Mouse (Mus musculus): ENCODE data around the gene Tmem102. TPM values are rescaled to one million over a fixed set of nuclear protein-coding genes. Genes with fewer than 3 reads are reported as not detected.

Gene Tmem102
- total and polyA plus RNA-seq, 3 experiments = 0.08 TPM; not detected in 2

DNA sequence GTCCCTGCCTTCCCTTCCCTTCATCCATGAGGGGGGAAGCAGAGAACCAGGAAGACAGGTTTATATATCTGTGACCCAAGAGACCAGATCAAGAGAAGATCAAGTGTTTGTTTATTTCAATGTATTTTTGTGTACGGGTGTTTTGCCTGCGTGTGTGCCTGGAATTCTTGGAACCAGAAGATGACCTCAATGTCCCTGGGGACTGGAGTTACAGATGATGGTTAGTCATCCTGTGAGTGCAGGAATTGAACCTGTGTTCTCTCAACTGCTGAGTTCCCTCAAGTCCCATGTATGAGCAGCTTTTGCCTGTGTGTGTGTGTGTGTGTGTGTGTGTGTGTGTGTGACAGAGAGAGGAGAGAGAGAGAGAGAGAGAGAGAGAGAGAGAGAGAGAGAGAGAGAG lies 2.2 kb upstream of the Tmem102 start:
- DNase-seq (ENCODE audit: extremely low read depth) = no peak
- TF ChIP-seq USF1 (IDR thresholded peaks at IDR 0.05; ENCODE audit: low read depth, low read length) (no peak), JUND (conservative IDR thresholded peaks at IDR 0.05; ENCODE audit: low read depth, low read length) (no peak), ELF1 (IDR thresholded peaks at IDR 0.05; ENCODE audit: low read depth, low read length) (no peak), HCFC1 (IDR thresholded peaks at IDR 0.05; ENCODE audit: low read depth, low read length) (no peak)
- peaks cover 66% of the 10 kb centered on the region for H3K27me3 ChIP-seq (replicated peaks)

GRCm38 (mm10) chr11:69806378-69806777 lies 954 bp upstream of the Tmem102 start:
- H3K4me2 ChIP-seq (ENCODE audit: insufficient read depth, low read depth, poor library complexity, severe bottlenecking) = no peak overlapping the region
- H3K27me3 ChIP-seq (replicated peaks) = peaks cover 65% of the 10 kb centered on the region
- H3K9ac ChIP-seq (ENCODE audit: insufficient read depth, low read depth) = no peak overlapping the region
- no peaks in the 10 kb centered on the region for H3K79me2 ChIP-seq (replicated peaks; ENCODE audit: control insufficient read depth, extremely low read depth, insufficient read depth, poor library complexity, severe bottlenecking)
- TF ChIP-seq E2F4 (IDR thresholded peaks at IDR 0.05; ENCODE audit: insufficient replicate concordance, low read depth, low read length) = no peak
- TF ChIP-seq POLR2AphosphoS2 (IDR thresholded peaks at IDR 0.05; ENCODE audit: low read depth, low read length) = no peak
- TF ChIP-seq MEF2A (IDR thresholded peaks at IDR 0.05; ENCODE audit: borderline replicate concordance, low read depth, low read length) = no peak
- no peak for TF ChIP-seq ELF1 (IDR thresholded peaks at IDR 0.05; ENCODE audit: low read depth, low read length)
- TF ChIP-seq CHD2 (IDR thresholded peaks at IDR 0.05; ENCODE audit: low read length) = no peak
- no peak for TF ChIP-seq ZMIZ1 (IDR thresholded peaks at IDR 0.05; ENCODE audit: low read depth, low read length)
- no peak for TF ChIP-seq PAX5 (IDR thresholded peaks at IDR 0.05; ENCODE audit: low read length)
- no peak for TF ChIP-seq IRF4 (IDR thresholded peaks at IDR 0.05; ENCODE audit: low read depth, low read length)
- peak; percentile 33 for TF ChIP-seq SMC3 (IDR thresholded peaks at IDR 0.05; ENCODE audit: low read depth, low read length)
- TF ChIP-seq HCFC1 (IDR thresholded peaks at IDR 0.05; ENCODE audit: low read depth, low read length) = no peak
- no peak for TF ChIP-seq ZC3H11A (IDR thresholded peaks at IDR 0.05; ENCODE audit: low read depth, low read length)
- TF ChIP-seq ZNF384 (IDR thresholded peaks at IDR 0.05; ENCODE audit: low read depth, low read length) = peak; percentile 44; the same call in 1 of the 2 replicates
- no peak for TF ChIP-seq JUN (IDR thresholded peaks at IDR 0.05; ENCODE audit: insufficient read depth, low read depth, low read length)
- TF ChIP-seq CTCF (conservative IDR thresholded peaks at IDR 0.05 in 1 of 2, IDR thresholded peaks at IDR 0.05 in 1 of 2; ENCODE audit: low read depth in 2 of 2, low read length in 2 of 2) = peak in 1 of 2 experiments; percentile 51; a peak in 2 of 4 replicates
- no peak for TF ChIP-seq EP300 (IDR thresholded peaks at IDR 0.05; ENCODE audit: low read length)
- no peak for TF ChIP-seq ETS1 (conservative IDR thresholded peaks at IDR 0.05; ENCODE audit: low read depth, low read length)
- no peak for TF ChIP-seq JUND (conservative IDR thresholded peaks at IDR 0.05; ENCODE audit: low read depth, low read length)
- TF ChIP-seq UBTF (IDR thresholded peaks at IDR 0.05; ENCODE audit: low read depth, low read length) = no peak
- TF ChIP-seq NELFE (IDR thresholded peaks at IDR 0.05; ENCODE audit: low read depth, low read length) = no peak
- TF ChIP-seq POLR2A (IDR thresholded peaks at IDR 0.05; ENCODE audit: low read depth, low read length) = no peak
- TF ChIP-seq GABPA (IDR thresholded peaks at IDR 0.05; ENCODE audit: insufficient replicate concordance, low read depth, low read length) = no peak
- TF ChIP-seq SIN3A (IDR thresholded peaks at IDR 0.05; ENCODE audit: low read length) = no peak
- TF ChIP-seq TCF12 (IDR thresholded peaks at IDR 0.05; ENCODE audit: low read depth, low read length) = no peak
- TF ChIP-seq MAFK (IDR thresholded peaks at IDR 0.05; ENCODE audit: insufficient replicate concordance, low read length) = no peak
- peak; percentile 41 for TF ChIP-seq RAD21 (IDR thresholded peaks at IDR 0.05; ENCODE audit: low read depth, low read length)
- no peak for TF ChIP-seq BHLHE40 (IDR thresholded peaks at IDR 0.05; ENCODE audit: low read depth, low read length)
- H3K27ac ChIP-seq (ENCODE audit: insufficient read depth, low read depth) = no peak overlapping the region
- dilution Hi-C loops (cut with MboI; ENCODE audit: extremely low pct_ligation_motif_present, extremely low pct_unique_long_range_greater_than_20kb, low sequenced_read_pairs) (no loop called here), in situ Hi-C loops (cut with MboI; ENCODE audit: low pct_ligation_motif_present, low pct_unique_long_range_greater_than_20kb, low sequenced_read_pairs) (no loop called here)
- DNase-seq (ENCODE audit: extremely low read depth) = no peak
- peaks cover 19% of the 10 kb centered on the region for H3K9me3 ChIP-seq (replicated peaks; ENCODE audit: low read length)
- peaks cover 3 to 24% of the 10 kb centered on the region in 2 experiments; a peak in 2 of 4 replicates for H3K4me1 ChIP-seq (ENCODE audit: control insufficient read depth in 1 of 2, insufficient read depth in 2 of 2)
- H3K36me3 ChIP-seq (replicated peaks in 1 of 2; ENCODE audit: control insufficient read depth in 1 of 2, insufficient read depth in 1 of 2, low read length in 1 of 2) = no peaks in the 10 kb centered on the region
- H3K4me3 ChIP-seq (replicated peaks in 1 of 3; ENCODE audit: low read depth in 2 of 3, low read length in 2 of 3, poor library complexity in 1 of 3) = no peak overlapping the region

More for the DNA sequence above, 2.2 kb upstream of the Tmem102 start:
- Histone ChIP-seq H3K4me3 (replicated peaks in 1 of 3; ENCODE audit: low read depth in 2 of 3, low read length in 2 of 3, poor library complexity in 1 of 3) (no peak overlapping the region), H3K27ac (ENCODE audit: insufficient read depth, low read depth) (no peak overlapping the region), H3K4me1 (ENCODE audit: control insufficient read depth in 1 of 2, insufficient read depth in 2 of 2) (peaks cover 3 to 19% of the 10 kb centered on the region in 2 experiments; a peak in 2 of 4 replicates), H3K79me2 (replicated peaks; ENCODE audit: control insufficient read depth, extremely low read depth, insufficient read depth, poor library complexity, severe bottlenecking) (no peaks in the 10 kb centered on the region), H3K9me3 (replicated peaks; ENCODE audit: low read length) (peaks cover 14% of the 10 kb centered on the region), H3K9ac (ENCODE audit: insufficient read depth, low read depth) (no peak overlapping the region), H3K4me2 (ENCODE audit: insufficient read depth, low read depth, poor library complexity, severe bottlenecking) (no peak overlapping the region), H3K36me3 (replicated peaks in 1 of 2; ENCODE audit: control insufficient read depth in 1 of 2, insufficient read depth in 1 of 2, low read length in 1 of 2) (no peaks in the 10 kb centered on the region)
- dilution Hi-C loops (cut with MboI; ENCODE audit: extremely low pct_ligation_motif_present, extremely low pct_unique_long_range_greater_than_20kb, low sequenced_read_pairs) = no loop called here
- in situ Hi-C loops (cut with MboI; ENCODE audit: low pct_ligation_motif_present, low pct_unique_long_range_greater_than_20kb, low sequenced_read_pairs) = no loop called here
